Mouse (Mus musculus): Measurements from ENCODE around the gene Gdf1. TPM values are rescaled to one million over a fixed set of nuclear protein-coding genes. Genes with fewer than 3 reads are reported as not detected.
A peak's percentile ranks its signal among the peaks of the same experiment; 100 is the strongest.

Gene Gdf1
- polyA plus RNA-seq, 2 experiments, result 0.16 TPM; not detected in 1

DNA sequence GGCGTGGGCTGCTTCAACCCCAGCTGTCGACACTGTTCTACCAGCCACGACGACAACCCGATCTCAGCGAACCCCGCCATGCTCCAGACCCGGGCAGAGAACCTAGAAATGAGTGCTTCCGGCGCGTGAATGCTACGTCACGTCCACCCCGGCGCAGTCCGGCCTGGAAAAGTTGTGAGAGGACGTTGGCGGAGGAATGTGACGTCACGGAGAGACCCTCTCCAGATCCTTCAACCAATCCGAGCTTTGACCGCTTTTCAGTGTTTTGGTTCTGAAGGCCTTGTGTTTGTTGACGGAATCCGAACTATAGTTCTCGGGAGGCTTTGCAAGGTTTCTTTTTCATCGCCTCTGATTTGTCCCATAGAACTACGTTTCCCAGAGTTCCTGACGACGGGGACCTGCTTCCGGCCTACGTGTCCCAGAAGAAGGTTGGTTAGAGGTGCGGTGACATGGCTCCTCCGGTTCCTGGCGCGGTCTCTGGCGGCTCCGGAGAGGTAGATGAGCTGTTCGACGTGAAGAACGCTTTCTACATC lies 27.2 kb upstream of the Gdf1 start, which contains the start of the genes Ddx49 and Cope:
Ddx49 (minus strand) TSS at position 132 of the 533 bp plus-strand sequence.
Cope (plus strand) TSS at position 161 of the 533 bp plus-strand sequence.
- Histone ChIP-seq H3K9me3 (ENCODE audit: control insufficient read depth, low read length) (no peaks in the 10 kb centered on the region), H3K27ac (peak within 1 kb of the TSS; percentile 41), H3K36me3 (replicated peaks; ENCODE audit: control insufficient read depth, insufficient read depth, low read depth) (peaks cover 24% of the 10 kb centered on the region), H3K9ac (replicated peaks) (peak within 1 kb of the TSS; percentile 79), H3K4me2 (ENCODE audit: low read depth) (peak within 1 kb of the TSS; percentile 86), H3K4me3 (ENCODE audit: insufficient read depth in 1 of 2, low read depth in 2 of 2, low read length in 2 of 2) (peak within 1 kb of the TSS; percentile 73 to 87), H3K27me3 (ENCODE audit: control insufficient read depth, insufficient read depth, low read length) (no peaks in the 10 kb centered on the region), H3K4me1 (replicated peaks; ENCODE audit: control insufficient read depth in 2 of 2, insufficient read depth in 2 of 2, low read length in 1 of 2) (peaks cover 10 to 13% of the 10 kb centered on the region in 2 experiments)
- WGBS (ENCODE audit: insufficient replicate concordance), result 0% methylated on average over 40 of the region's 40 CpGs
- TF ChIP-seq CTCF (IDR thresholded peaks at IDR 0.05; ENCODE audit: low read depth) (no peak), EP300 (IDR thresholded peaks at IDR 0.05; ENCODE audit: low read depth) (no peak)
- ATAC-seq (ENCODE audit: insufficient read depth) (peak; percentile 91), DNase-seq (ENCODE audit: low read depth in 3 of 3, low spot score in 3 of 3) (peak; percentile 79 to 87 (median 82))

- Histone ChIP-seq H3K4me2 (ENCODE audit: low read depth) (peak overlapping the region; percentile 86), H3K27me3 (ENCODE audit: control insufficient read depth, insufficient read depth, low read length) (no peaks in the 10 kb centered on the region), H3K4me3 (ENCODE audit: insufficient read depth in 1 of 2, low read depth in 2 of 2, low read length in 2 of 2) (peak overlapping the region; percentile 73 to 87), H3K9me3 (ENCODE audit: control insufficient read depth, low read length) (no peaks in the 10 kb centered on the region), H3K9ac (replicated peaks) (peak overlapping the region; percentile 79), H3K4me1 (replicated peaks; ENCODE audit: control insufficient read depth in 2 of 2, insufficient read depth in 2 of 2, low read length in 1 of 2) (peaks cover 10 to 13% of the 10 kb centered on the region in 2 experiments), H3K36me3 (replicated peaks; ENCODE audit: control insufficient read depth, insufficient read depth, low read depth) (peaks cover 25% of the 10 kb centered on the region), H3K27ac (peak overlapping the region; percentile 41)
- WGBS (ENCODE audit: insufficient replicate concordance), result 3% methylated on average over 16 of the region's 16 CpGs
- ATAC-seq (ENCODE audit: insufficient read depth), result peak; percentile 9; the same call in 1 of the 2 replicates
- TF ChIP-seq CTCF (IDR thresholded peaks at IDR 0.05; ENCODE audit: low read depth) (no peak), EP300 (IDR thresholded peaks at IDR 0.05; ENCODE audit: low read depth) (no peak)
- DNase-seq (ENCODE audit: low read depth in 3 of 3, low spot score in 3 of 3), result no peak
Measured at GRCm38 (mm10) chr8:70302901-70303300, 26.7 kb upstream of the Gdf1 start.

- Histone ChIP-seq H3K4me3 (ENCODE audit: insufficient read depth in 1 of 2, low read depth in 2 of 2, low read length in 2 of 2) (no peak overlapping the region), H3K4me2 (ENCODE audit: low read depth) (no peak overlapping the region), H3K4me1 (replicated peaks; ENCODE audit: control insufficient read depth in 2 of 2, insufficient read depth in 2 of 2, low read length in 1 of 2) (no peaks in the 10 kb centered on the region), H3K9ac (replicated peaks) (no peak overlapping the region), H3K9me3 (ENCODE audit: control insufficient read depth, low read length) (no peaks in the 10 kb centered on the region), H3K27me3 (ENCODE audit: control insufficient read depth, insufficient read depth, low read length) (no peaks in the 10 kb centered on the region), H3K27ac (no peak overlapping the region), H3K36me3 (replicated peaks; ENCODE audit: control insufficient read depth, insufficient read depth, low read depth) (peaks cover 29% of the 10 kb centered on the region)
- WGBS (ENCODE audit: insufficient replicate concordance), result 42% methylated on average over 2 of the region's 2 CpGs
- DNase-seq (ENCODE audit: low read depth in 3 of 3, low spot score in 3 of 3) (no peak), ATAC-seq (ENCODE audit: insufficient read depth) (no peak)
- TF ChIP-seq EP300 (IDR thresholded peaks at IDR 0.05; ENCODE audit: low read depth) (no peak), CTCF (IDR thresholded peaks at IDR 0.05; ENCODE audit: low read depth) (peak; percentile 83)
Measured at GRCm38 (mm10) chr8:70309311-70309710, 20.3 kb upstream of the Gdf1 start.

- Histone ChIP-seq H3K4me3 (ENCODE audit: insufficient read depth in 1 of 2, low read depth in 2 of 2, low read length in 2 of 2) (no peak overlapping the region), H3K27me3 (ENCODE audit: control insufficient read depth, insufficient read depth, low read length) (peaks cover 15% of the 10 kb centered on the region), H3K9me3 (ENCODE audit: control insufficient read depth, low read length) (no peaks in the 10 kb centered on the region), H3K27ac (no peak overlapping the region), H3K9ac (replicated peaks) (no peak overlapping the region), H3K36me3 (replicated peaks; ENCODE audit: control insufficient read depth, insufficient read depth, low read depth) (peaks cover 8% of the 10 kb centered on the region), H3K4me1 (replicated peaks; ENCODE audit: control insufficient read depth in 2 of 2, insufficient read depth in 2 of 2, low read length in 1 of 2) (0 out of 4 replicates have a peak, but pooled peaks cover 0 to 2% of the 10 kb centered on the region in 2 experiments), H3K4me2 (ENCODE audit: low read depth) (no peak overlapping the region)
- WGBS (ENCODE audit: insufficient replicate concordance), result 63% methylated on average over 2 of the region's 2 CpGs
- TF ChIP-seq CTCF (IDR thresholded peaks at IDR 0.05; ENCODE audit: low read depth) (no peak), EP300 (IDR thresholded peaks at IDR 0.05; ENCODE audit: low read depth) (no peak)
- DNase-seq (ENCODE audit: low read depth in 3 of 3, low spot score in 3 of 3) (no peak), ATAC-seq (ENCODE audit: insufficient read depth) (no peak)
Measured at GRCm38 (mm10) chr8:70313399-70313798, 16.2 kb upstream of the Gdf1 start.

GRCm38 (mm10) chr8:70315624-70316510 lies 13.8 kb upstream of the Gdf1 start, which contains the start of gene Cers1:
Cers1 (plus strand) TSS chr8:70315775.
- no peak within 1 kb of the TSS for H3K27ac ChIP-seq
- DNase-seq (ENCODE audit: low read depth in 3 of 3, low spot score in 3 of 3), result no peak

More at GRCm38 (mm10) chr8:70315624-70316510, 13.8 kb upstream of the Gdf1 start, which contains the start of gene Cers1:
- H3K4me3 ChIP-seq (ENCODE audit: insufficient read depth in 1 of 2, low read depth in 2 of 2, low read length in 2 of 2), result peak within 1 kb of the TSS; percentile 37 to 51
- 0 out of 4 replicates have a peak, but pooled peaks cover 0 to 2% of the 10 kb centered on the region in 2 experiments for H3K4me1 ChIP-seq (replicated peaks; ENCODE audit: control insufficient read depth in 2 of 2, insufficient read depth in 2 of 2, low read length in 1 of 2)
- H3K4me2 ChIP-seq (ENCODE audit: low read depth), result peak within 1 kb of the TSS; percentile 67
- H3K27me3 ChIP-seq (ENCODE audit: control insufficient read depth, insufficient read depth, low read length), result peaks cover 15% of the 10 kb centered on the region
- H3K9ac ChIP-seq (replicated peaks), result no peak within 1 kb of the TSS
- TF ChIP-seq CTCF (IDR thresholded peaks at IDR 0.05; ENCODE audit: low read depth), result no peak
- no peak for TF ChIP-seq EP300 (IDR thresholded peaks at IDR 0.05; ENCODE audit: low read depth)
- no peaks in the 10 kb centered on the region for H3K9me3 ChIP-seq (ENCODE audit: control insufficient read depth, low read length)
- 4% methylated on average over 66 of the region's 66 CpGs for WGBS (ENCODE audit: insufficient replicate concordance)
- peak; percentile 47; the same call in 1 of the 2 replicates for ATAC-seq (ENCODE audit: insufficient read depth)
- H3K36me3 ChIP-seq (replicated peaks; ENCODE audit: control insufficient read depth, insufficient read depth, low read depth), result peaks cover 6% of the 10 kb centered on the region
